Mouse (Mus musculus) cerebellum, adult 2 months (tissue): ENCODE measurements around the gene Hmga2. TPM values are rescaled to one million over a fixed set of nuclear protein-coding genes. Genes with fewer than 3 reads are reported as not detected.

Source experiments
- DNase-seq, 2 experiments: peaks; one replicate each; pipeline ENCODE4 v3.0.0; 2021
- H3K27ac ChIP-seq: fragments of 200-500 bp; 2 replicates; pipeline ENCODE4 v1.5.1; 2012; ENCODE audit warnings: low read length, control low read depth, inconsistent platforms; ENCODE audit not compliant: insufficient read depth
- H3K27me3 ChIP-seq: fragments of 200-500 bp; 2 replicates; pipeline ENCODE4 v1.6.1; 2012; ENCODE audit warnings: inconsistent platforms, mild to moderate bottlenecking, low read length, moderate library complexity; ENCODE audit not compliant: control insufficient read depth, insufficient read depth
- H3K4me1 ChIP-seq: fragments of 200-500 bp; 2 replicates; pipeline ENCODE4 v1.6.1; 2011; ENCODE audit warnings: low read length; ENCODE audit not compliant: control insufficient read depth, insufficient read depth
- H3K4me3 ChIP-seq: fragments of 200-500 bp; replicated peaks from 2 replicates; pipeline ENCODE3; 2011; ENCODE audit warnings: mild to moderate bottlenecking, low read depth, low read length, control low read depth; ENCODE audit not compliant: insufficient read depth
- CTCF ChIP-seq: fragments of 200-500 bp; IDR thresholded peaks from 2 replicates; pipeline ENCODE4 v1.5.1; 2011; ENCODE audit warnings: low read depth, mild to moderate bottlenecking, control low read depth, low read length, moderate library complexity, borderline replicate concordance; ENCODE audit not compliant: insufficient read depth
- POLR2A ChIP-seq: fragments of 200-500 bp; IDR thresholded peaks from 2 replicates; pipeline ENCODE4 v1.6.1; 2011; ENCODE audit warnings: low read length, control low read depth, borderline replicate concordance; ENCODE audit not compliant: insufficient read depth
- WGBS: fragments of 180-500 bp; shearing (Covaris S2); methylation state at CpG from one replicate; pipeline ENCODE4 v1.1.7; 2018; 5-methylcytosine and 5-hydroxymethylcytosine counted together
- polyA plus RNA-seq: library from polyadenylated mRNA; depleted of rRNA; stranded (reverse); fragments of >200 nt; gene quantifications from 2 replicates; pipeline ENCODE4 v1.2.3, GENCODE M21; 2012

Gene Hmga2
- polyA plus RNA-seq, 1 experiment: 0.05 TPM

DNA sequence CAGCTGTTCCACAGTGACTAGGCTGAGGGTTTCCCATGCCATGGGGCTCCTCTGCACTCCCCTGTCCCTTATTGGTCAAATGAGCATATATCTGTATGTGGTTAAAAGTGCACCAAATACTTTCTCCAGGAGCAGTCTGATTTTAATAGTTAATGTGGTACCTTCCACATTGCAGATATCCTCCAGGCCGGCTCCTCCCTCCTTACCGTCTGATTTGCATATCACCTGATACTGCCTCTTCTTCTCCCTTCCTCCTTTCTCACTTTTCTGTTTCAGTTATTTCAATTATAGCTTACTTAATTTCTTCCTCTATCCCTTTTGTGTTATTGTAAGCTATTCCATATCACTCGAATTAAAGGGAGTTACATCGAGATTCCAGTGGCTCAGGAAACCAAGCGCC is 27.7 kb upstream of the Hmga2 start:
- TF ChIP-seq CTCF (no peak), POLR2A (no peak)
- Histone ChIP-seq H3K27me3 (no peaks in the 10 kb centered on the region; the same call in 1 of the 2 replicates), H3K4me1 (no peaks in the 10 kb centered on the region), H3K27ac (no peak overlapping the region), H3K4me3 (no peak overlapping the region)
- 92% methylated on average over 5 of the region's 5 CpGs for WGBS
- DNase-seq: no peak

DNA sequence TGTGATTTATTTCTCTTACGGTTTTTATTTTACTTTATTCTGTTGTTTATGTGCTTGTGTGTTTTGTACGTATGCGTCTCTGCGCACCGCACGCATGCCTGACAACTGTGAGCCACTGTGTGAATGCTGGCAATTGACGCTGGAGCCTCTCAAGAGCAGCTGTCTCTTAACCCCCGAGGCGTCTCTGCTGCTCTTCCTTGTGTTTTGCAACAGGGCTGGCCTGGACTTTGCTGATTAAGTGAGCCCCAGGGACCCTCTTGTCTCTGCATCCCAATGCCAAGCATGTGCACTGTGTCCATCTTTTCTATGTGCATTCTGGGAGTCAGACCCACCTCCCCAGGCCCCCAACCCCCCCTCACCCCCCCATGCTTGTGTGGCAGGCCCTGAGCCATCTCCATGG is 24.5 kb upstream of the Hmga2 start:
- H3K4me1 ChIP-seq: no peaks in the 10 kb centered on the region
- no peak overlapping the region for H3K4me3 ChIP-seq
- H3K27me3 ChIP-seq: no peaks in the 10 kb centered on the region; the same call in 1 of the 2 replicates
- TF ChIP-seq POLR2A: no peak
- WGBS: 46% methylated on average over 9 of the region's 9 CpGs
- DNase-seq: no peak
- H3K27ac ChIP-seq: no peak overlapping the region

DNA sequence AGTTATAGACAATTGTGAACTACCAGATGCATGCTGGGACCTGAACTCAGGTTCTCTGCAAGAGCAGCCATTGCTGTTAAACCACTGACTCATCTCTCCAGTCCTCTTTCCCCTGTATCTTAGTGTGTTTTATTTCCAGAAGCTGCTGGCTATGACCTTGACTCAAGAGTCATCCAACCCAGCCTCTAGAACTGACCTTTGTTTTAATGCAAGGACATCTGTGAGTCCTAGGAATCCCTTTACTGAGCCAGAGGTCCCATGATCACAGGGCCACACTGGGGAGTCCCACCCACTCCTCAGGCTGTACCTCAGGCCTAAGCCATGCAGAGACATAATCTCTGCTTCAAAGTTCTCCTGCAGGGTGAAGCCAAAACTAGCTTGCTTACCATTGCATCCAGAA is 21.8 kb upstream of the Hmga2 start:
- Histone ChIP-seq H3K27me3 (no peaks in the 10 kb centered on the region; the same call in 1 of the 2 replicates), H3K4me3 (no peak overlapping the region), H3K4me1 (no peaks in the 10 kb centered on the region), H3K27ac (no peak overlapping the region)
- no peak for DNase-seq
- TF ChIP-seq POLR2A (no peak), CTCF (no peak)

DNA sequence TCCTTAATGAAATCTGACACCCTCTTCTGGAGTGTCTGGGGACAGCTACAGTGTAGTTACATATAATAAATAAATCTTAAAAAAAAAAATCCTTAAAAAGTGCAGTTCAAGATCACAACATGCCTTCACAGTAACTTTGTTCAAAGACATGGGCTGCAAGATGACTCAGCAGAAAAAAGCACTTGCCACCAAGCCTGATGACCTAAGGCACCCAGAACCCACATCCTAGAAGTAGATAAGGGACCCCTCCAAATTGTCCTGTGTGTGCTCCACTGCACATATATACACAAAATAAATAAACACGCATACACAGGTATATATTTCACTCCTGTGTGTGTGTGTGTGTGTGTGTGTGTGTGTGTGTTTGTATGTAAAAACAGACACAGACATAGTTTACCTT is 18.4 kb upstream of the Hmga2 start:
- no peaks in the 10 kb centered on the region for H3K27me3 ChIP-seq
- no peak for TF ChIP-seq POLR2A
- TF ChIP-seq CTCF: no peak
- WGBS: 97% methylated on average over 1 of the region's 1 CpGs
- no peak overlapping the region for H3K4me3 ChIP-seq
- H3K4me1 ChIP-seq: no peaks in the 10 kb centered on the region; the same call in 1 of the 2 replicates
- no peak overlapping the region for H3K27ac ChIP-seq
- no peak for DNase-seq

DNA sequence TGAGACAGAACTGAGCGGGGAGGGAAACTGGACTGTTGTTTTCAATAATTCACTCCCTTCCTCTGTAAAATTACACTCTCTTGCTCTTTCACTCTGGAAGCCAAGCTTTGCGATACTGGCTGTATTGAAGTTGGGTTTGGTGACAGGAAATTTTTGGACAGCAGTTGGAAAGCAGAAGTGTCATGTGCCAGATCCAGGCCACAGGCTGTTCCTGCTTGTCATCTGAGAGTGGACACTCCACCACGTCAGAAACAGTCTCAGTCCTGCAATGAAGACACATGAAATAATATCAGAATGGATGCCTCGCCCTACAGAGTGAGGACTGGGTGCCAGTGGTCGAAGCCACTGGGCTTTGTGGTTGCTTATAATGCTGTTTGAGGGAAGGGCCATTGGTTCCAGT is 15.2 kb upstream of the Hmga2 start:
- no peaks in the 10 kb centered on the region for H3K27me3 ChIP-seq
- no peaks in the 10 kb centered on the region; the same call in 1 of the 2 replicates for H3K4me1 ChIP-seq
- H3K27ac ChIP-seq: no peak overlapping the region
- TF ChIP-seq POLR2A: no peak
- no peak for TF ChIP-seq CTCF
- DNase-seq: no peak
- WGBS: 68% methylated on average over 5 of the region's 5 CpGs
- no peak overlapping the region for H3K4me3 ChIP-seq

DNA sequence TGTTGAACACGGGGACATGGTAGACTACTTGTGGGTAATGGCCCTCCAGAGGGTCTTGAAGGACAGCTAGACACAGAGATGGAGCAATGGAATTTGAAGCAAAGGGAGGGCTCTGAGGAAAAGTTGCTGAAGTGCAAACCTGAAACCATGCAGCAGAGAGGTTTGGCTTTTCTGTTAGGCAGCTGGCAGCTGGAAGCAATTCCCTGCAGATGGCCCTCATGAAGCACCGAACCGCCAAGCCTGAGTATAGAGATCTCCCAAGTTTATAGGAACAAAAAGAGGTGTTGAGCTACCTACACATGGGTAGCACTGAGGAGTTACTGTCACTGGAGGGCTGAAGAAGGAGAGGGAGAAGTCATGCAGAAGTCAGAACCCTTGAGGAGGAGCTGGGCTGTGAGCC is 13.3 kb upstream of the Hmga2 start:
- Histone ChIP-seq H3K4me3 (no peak overlapping the region), H3K27me3 (no peaks in the 10 kb centered on the region), H3K27ac (no peak overlapping the region), H3K4me1 (no peaks in the 10 kb centered on the region; the same call in 1 of the 2 replicates)
- 86% methylated on average over 3 of the region's 3 CpGs for WGBS
- TF ChIP-seq CTCF (no peak), POLR2A (no peak)
- DNase-seq: no peak

DNA sequence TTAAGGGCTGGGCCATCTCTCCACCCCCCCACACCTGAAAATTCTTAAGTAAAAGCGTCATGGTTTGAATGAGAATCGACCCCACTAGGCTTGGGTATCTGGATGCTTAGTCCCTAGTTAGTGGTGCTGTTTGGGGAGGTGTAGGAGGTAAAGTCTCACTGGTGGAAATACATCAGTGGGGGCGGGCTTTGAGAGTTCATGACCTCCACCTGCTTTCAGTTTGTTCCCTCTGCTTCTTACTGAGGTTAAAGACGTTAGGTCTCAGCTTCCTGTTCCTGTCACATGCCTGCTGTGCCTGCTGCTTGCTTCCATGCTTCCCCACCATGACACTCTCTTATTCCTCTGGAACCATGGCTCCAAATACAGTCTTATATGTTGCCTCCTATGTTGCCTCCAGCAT is 12.3 kb upstream of the Hmga2 start:
- WGBS: 84% methylated on average over 4 of the region's 4 CpGs

DNA sequence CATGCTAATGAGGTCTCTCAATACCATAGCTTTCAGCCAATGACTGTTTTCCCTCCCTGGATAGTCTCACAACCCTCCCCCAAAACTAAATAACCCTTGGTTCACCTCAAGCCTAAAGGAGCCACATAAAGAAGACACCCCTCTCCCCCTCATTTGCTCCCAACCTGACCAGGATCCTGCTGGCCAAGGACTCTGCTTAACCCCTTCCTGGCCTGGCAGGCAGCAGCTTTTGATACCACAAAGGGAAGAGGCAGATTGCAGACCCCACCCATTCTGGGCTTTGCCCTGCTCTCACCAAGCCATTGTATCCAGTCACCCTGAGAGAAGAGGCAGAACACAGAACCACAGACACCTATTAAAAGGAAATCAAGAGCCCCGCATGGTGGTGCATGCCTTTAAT is 11.6 kb upstream of the Hmga2 start:
- Histone ChIP-seq H3K27ac (no peak overlapping the region), H3K4me3 (no peak overlapping the region), H3K4me1 (no peaks in the 10 kb centered on the region; the same call in 1 of the 2 replicates), H3K27me3 (no peaks in the 10 kb centered on the region)
- 91% methylated on average over 1 of the region's 1 CpGs for WGBS
- DNase-seq: no peak
- TF ChIP-seq POLR2A (no peak), CTCF (no peak)

More for the DNA sequence above, 12.3 kb upstream of the Hmga2 start:
- Histone ChIP-seq H3K4me1 (no peaks in the 10 kb centered on the region; the same call in 1 of the 2 replicates), H3K4me3 (no peak overlapping the region), H3K27ac (no peak overlapping the region), H3K27me3 (no peaks in the 10 kb centered on the region)
- no peak for DNase-seq
- TF ChIP-seq POLR2A (no peak), CTCF (no peak)
